Mouse (Mus musculus) neural tube, embryonic 12.5 days (tissue): Measurements from ENCODE around the gene Skp2. TPM values are rescaled to one million over a fixed set of nuclear protein-coding genes. Genes with fewer than 3 reads are reported as not detected.
A peak's percentile ranks its signal among the peaks of the same experiment; 100 is the strongest.

Experiments used
- ATAC-seq: fragments of 200-750 bp; cut with Nextera tagmentation; 2 replicates; pipeline ENCODE4 v1.8.0; 2017; ENCODE audit warnings: low read depth, mild to moderate bottlenecking, moderate TSS enrichment, moderate library complexity; ENCODE audit not compliant: low FRiP score
- H3K27ac ChIP-seq: fragments of 300-500 bp; sonication (generic); 2 replicates; pipeline ENCODE4 v1.5.1; 2016
- H3K27me3 ChIP-seq: fragments of 300-500 bp; sonication (generic); replicated peaks from 2 replicates; pipeline ENCODE4 v1.6.1; 2016; ENCODE audit warnings: mild to moderate bottlenecking
- H3K36me3 ChIP-seq: fragments of 300-500 bp; sonication (generic); 2 replicates; pipeline ENCODE4 v1.6.1; 2016; ENCODE audit warnings: mild to moderate bottlenecking
- H3K4me1 ChIP-seq: fragments of 300-500 bp; sonication (generic); 2 replicates; pipeline ENCODE4 v1.6.1; 2016
- H3K4me2 ChIP-seq: fragments of 300-500 bp; sonication (generic); replicated peaks from 2 replicates; pipeline ENCODE4 v1.6.1; 2016; ENCODE audit warnings: mild to moderate bottlenecking
- H3K4me3 ChIP-seq: fragments of 300-500 bp; sonication (generic); 2 replicates; pipeline ENCODE4 v1.5.1; 2016
- H3K9ac ChIP-seq: fragments of 300-500 bp; sonication (generic); 2 replicates; pipeline ENCODE4 v1.6.1; 2016; ENCODE audit warnings: mild to moderate bottlenecking
- H3K9me3 ChIP-seq: fragments of 300-500 bp; sonication (generic); 2 replicates; pipeline ENCODE4 v1.6.1; 2016; ENCODE audit warnings: mild to moderate bottlenecking
- WGBS: fragments of 180-500 bp; shearing (Covaris S2); methylation state at CpG from one replicate; pipeline ENCODE4 v1.1.7; 2016; 5-methylcytosine and 5-hydroxymethylcytosine counted together
- polyA plus RNA-seq: library from polyadenylated mRNA; unstranded; fragments of >200 nt; fragmentation: Nextera tagmentation; extraction: Ambion mirVana; gene quantifications from 2 replicates; pipeline ENCODE4 v1.2.1, GENCODE M21; 2016

The Skp2 gene
- polyA plus RNA-seq, 1 experiment from 2014 or later = 66.1 TPM

GRCm38 (mm10) chr15:9110526-9111347 lies 44.5 kb downstream of the Skp2 start:
- no peak for ATAC-seq

GRCm38 (mm10) chr15:9106303-9107074 lies 48.7 kb downstream of the Skp2 start:
- Histone ChIP-seq H3K4me3 (no peak overlapping the region), H3K27me3 (no peaks in the 10 kb centered on the region), H3K4me1 (no peaks in the 10 kb centered on the region), H3K9me3 (no peaks in the 10 kb centered on the region), H3K36me3 (peaks cover 40% of the 10 kb centered on the region), H3K9ac (no peak overlapping the region), H3K27ac (no peak overlapping the region), H3K4me2 (no peak overlapping the region)
- ATAC-seq = no peak
- 79% methylated on average over 13 of the region's 13 CpGs for WGBS

More at GRCm38 (mm10) chr15:9110526-9111347, 44.5 kb downstream of the Skp2 start:
- H3K9ac ChIP-seq = no peak overlapping the region
- H3K27ac ChIP-seq = no peak overlapping the region
- H3K9me3 ChIP-seq = no peaks in the 10 kb centered on the region
- WGBS = 84% methylated on average over 6 of the region's 6 CpGs
- H3K4me1 ChIP-seq = no peaks in the 10 kb centered on the region
- peaks cover 45% of the 10 kb centered on the region for H3K36me3 ChIP-seq
- H3K4me2 ChIP-seq = no peak overlapping the region
- H3K27me3 ChIP-seq = no peaks in the 10 kb centered on the region
- H3K4me3 ChIP-seq = no peak overlapping the region

- Histone ChIP-seq H3K27me3 (no peaks in the 10 kb centered on the region), H3K4me1 (no peaks in the 10 kb centered on the region), H3K9ac (no peak overlapping the region), H3K9me3 (no peaks in the 10 kb centered on the region), H3K4me2 (no peak overlapping the region), H3K36me3 (peaks cover 41% of the 10 kb centered on the region), H3K27ac (no peak overlapping the region), H3K4me3 (no peak overlapping the region)
- ATAC-seq = no peak
- WGBS = 90% methylated on average over 10 of the region's 10 CpGs
Measured at GRCm38 (mm10) chr15:9100446-9101077, 54.7 kb downstream of the Skp2 start.

GRCm38 (mm10) chr15:9096865-9097264 lies 58.4 kb downstream of the Skp2 start:
- H3K27ac ChIP-seq = no peak overlapping the region
- H3K36me3 ChIP-seq = peaks cover 37% of the 10 kb centered on the region
- H3K9ac ChIP-seq = no peak overlapping the region
- H3K4me2 ChIP-seq = no peak overlapping the region
- no peak overlapping the region for H3K4me3 ChIP-seq
- 95% methylated on average over 4 of the region's 4 CpGs for WGBS
- H3K27me3 ChIP-seq = no peaks in the 10 kb centered on the region
- H3K9me3 ChIP-seq = no peaks in the 10 kb centered on the region
- H3K4me1 ChIP-seq = peaks cover 7% of the 10 kb centered on the region
- no peak for ATAC-seq

GRCm38 (mm10) chr15:9094366-9094750 lies 60.9 kb downstream of the Skp2 start:
- 20% methylated on average over 13 of the region's 13 CpGs for WGBS
- Histone ChIP-seq H3K4me1 (peaks cover 7% of the 10 kb centered on the region), H3K4me2 (peak overlapping the region; percentile 36), H3K27me3 (no peaks in the 10 kb centered on the region), H3K9ac (no peak overlapping the region), H3K9me3 (no peaks in the 10 kb centered on the region), H3K36me3 (peaks cover 33% of the 10 kb centered on the region), H3K27ac (no peak overlapping the region), H3K4me3 (no peak overlapping the region)
- peak; percentile 94 for ATAC-seq

GRCm38 (mm10) chr15:9093598-9094365 lies 61.4 kb downstream of the Skp2 start:
- peaks cover 7% of the 10 kb centered on the region for H3K4me1 ChIP-seq
- WGBS = 77% methylated on average over 11 of the region's 11 CpGs
- peaks cover 28% of the 10 kb centered on the region for H3K36me3 ChIP-seq
- H3K9ac ChIP-seq = no peak overlapping the region
- H3K27ac ChIP-seq = no peak overlapping the region
- peak; percentile 18; the same call in 1 of the 2 replicates for ATAC-seq
- H3K27me3 ChIP-seq = no peaks in the 10 kb centered on the region
- H3K9me3 ChIP-seq = no peaks in the 10 kb centered on the region
- H3K4me3 ChIP-seq = no peak overlapping the region
- H3K4me2 ChIP-seq = peak overlapping the region; percentile 36

GRCm38 (mm10) chr15:9090662-9091061 lies 64.6 kb downstream of the Skp2 start:
- Histone ChIP-seq H3K9ac (no peak overlapping the region), H3K27ac (no peak overlapping the region), H3K4me1 (peaks cover 7% of the 10 kb centered on the region), H3K36me3 (peaks cover 29% of the 10 kb centered on the region), H3K27me3 (no peaks in the 10 kb centered on the region), H3K4me3 (no peak overlapping the region), H3K4me2 (no peak overlapping the region), H3K9me3 (no peaks in the 10 kb centered on the region)
- no peak for ATAC-seq
- WGBS = 95% methylated on average over 5 of the region's 5 CpGs

- Histone ChIP-seq H3K9ac (no peak overlapping the region), H3K36me3 (peaks cover 26% of the 10 kb centered on the region), H3K4me3 (no peak overlapping the region), H3K27ac (no peak overlapping the region), H3K4me1 (peaks cover under 1% of the 10 kb centered on the region; the same call in 1 of the 2 replicates), H3K9me3 (no peaks in the 10 kb centered on the region), H3K4me2 (no peak overlapping the region), H3K27me3 (no peaks in the 10 kb centered on the region)
- ATAC-seq = no peak
- 12% methylated on average over 2 of the region's 2 CpGs for WGBS
Measured at GRCm38 (mm10) chr15:9089136-9089720, 66.0 kb downstream of the Skp2 start.

- ATAC-seq = no peak
- Histone ChIP-seq H3K4me1 (no peaks in the 10 kb centered on the region), H3K9me3 (no peaks in the 10 kb centered on the region)
Measured at GRCm38 (mm10) chr15:9088683-9089072, 66.5 kb downstream of the Skp2 start.

GRCm38 (mm10) chr15:9087895-9088682 lies 67.1 kb downstream of the Skp2 start:
- Histone ChIP-seq H3K4me2 (no peak overlapping the region), H3K9me3 (no peaks in the 10 kb centered on the region), H3K4me3 (no peak overlapping the region), H3K27me3 (no peaks in the 10 kb centered on the region), H3K4me1 (no peaks in the 10 kb centered on the region), H3K9ac (no peak overlapping the region), H3K27ac (no peak overlapping the region), H3K36me3 (peaks cover 17% of the 10 kb centered on the region)
- WGBS = 91% methylated on average over 17 of the region's 17 CpGs
- no peak for ATAC-seq

More at GRCm38 (mm10) chr15:9088683-9089072, 66.5 kb downstream of the Skp2 start:
- H3K4me3 ChIP-seq = no peak overlapping the region
- H3K9ac ChIP-seq = no peak overlapping the region
- WGBS = 64% methylated on average over 8 of the region's 8 CpGs
- no peaks in the 10 kb centered on the region for H3K27me3 ChIP-seq
- H3K27ac ChIP-seq = no peak overlapping the region
- no peak overlapping the region for H3K4me2 ChIP-seq
- peaks cover 22% of the 10 kb centered on the region for H3K36me3 ChIP-seq

- no peak for ATAC-seq
- H3K4me1 ChIP-seq = no peaks in the 10 kb centered on the region
- H3K27me3 ChIP-seq = no peaks in the 10 kb centered on the region
- no peak overlapping the region for H3K9ac ChIP-seq
- H3K9me3 ChIP-seq = no peaks in the 10 kb centered on the region
- WGBS = 85% methylated on average over 5 of the region's 5 CpGs
- H3K36me3 ChIP-seq = peaks cover 12% of the 10 kb centered on the region
- no peak overlapping the region for H3K4me2 ChIP-seq
- H3K4me3 ChIP-seq = no peak overlapping the region
- H3K27ac ChIP-seq = no peak overlapping the region
Measured at GRCm38 (mm10) chr15:9087421-9087820, 67.8 kb downstream of the Skp2 start.
